Mouse (Mus musculus): ENCODE data around the gene Prkcg. TPM values are rescaled to one million over a fixed set of nuclear protein-coding genes. Genes with fewer than 3 reads are reported as not detected.

Prkcg gene
- 0.25 and 0.97 TPM in 2 replicates for polyA plus RNA-seq (2015; fragmentation: Nextera tagmentation; extraction: Ambion mirVana)

DNA sequence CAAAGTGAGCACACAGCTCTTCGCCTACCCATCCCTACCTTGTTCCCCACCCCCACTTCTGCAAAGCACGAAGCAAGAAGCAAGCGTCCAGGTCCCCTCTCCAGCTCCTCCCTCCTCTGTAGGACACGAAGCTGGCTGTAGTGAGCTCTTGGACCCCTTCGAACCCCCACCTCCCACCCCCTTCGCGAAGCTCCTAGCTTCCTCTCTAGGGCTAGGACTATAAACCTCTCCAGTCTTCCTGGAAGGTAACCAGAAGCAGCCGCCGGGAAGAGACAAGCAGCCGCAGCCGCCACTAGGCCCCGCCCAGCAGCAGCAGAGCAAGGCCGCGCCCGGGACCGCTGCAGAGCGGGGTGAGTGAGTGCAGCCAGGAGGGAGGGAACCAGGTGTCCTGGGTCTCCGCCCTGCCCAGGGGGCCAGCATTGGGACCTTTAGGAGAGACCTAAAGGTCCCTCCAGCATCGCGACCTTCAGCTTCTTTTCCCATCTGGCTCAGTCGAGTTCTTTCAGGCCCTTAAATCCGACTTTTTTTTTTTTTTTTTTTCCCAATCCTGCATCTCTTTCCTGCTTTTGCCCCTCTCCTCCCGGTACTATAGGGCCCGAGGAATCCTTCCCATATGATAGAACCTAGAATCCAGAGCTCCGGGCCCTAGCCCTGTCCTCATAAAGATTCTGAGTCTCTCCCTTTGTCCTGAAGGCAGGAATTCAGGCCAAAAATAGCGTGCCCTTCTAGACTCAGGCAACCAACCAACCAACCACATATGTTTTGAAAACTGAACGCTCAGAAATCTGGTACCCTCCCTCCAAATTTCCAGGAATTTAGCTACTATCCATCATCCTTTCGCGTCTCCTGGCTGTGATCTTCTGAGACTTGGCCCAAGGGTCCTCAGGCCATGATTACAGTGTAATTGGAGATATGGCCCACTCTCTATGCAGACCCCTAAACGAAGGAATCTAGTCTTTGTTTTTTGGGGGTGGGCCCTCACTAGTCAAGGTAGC lies at the start of gene Prkcg, which contains the start of gene Myadm:
TSS of gene Prkcg (plus strand) at position 204 of the 995 bp plus-strand sequence.
TSS of gene Myadm (plus strand) at position 105 of the 995 bp plus-strand sequence.

DNA sequence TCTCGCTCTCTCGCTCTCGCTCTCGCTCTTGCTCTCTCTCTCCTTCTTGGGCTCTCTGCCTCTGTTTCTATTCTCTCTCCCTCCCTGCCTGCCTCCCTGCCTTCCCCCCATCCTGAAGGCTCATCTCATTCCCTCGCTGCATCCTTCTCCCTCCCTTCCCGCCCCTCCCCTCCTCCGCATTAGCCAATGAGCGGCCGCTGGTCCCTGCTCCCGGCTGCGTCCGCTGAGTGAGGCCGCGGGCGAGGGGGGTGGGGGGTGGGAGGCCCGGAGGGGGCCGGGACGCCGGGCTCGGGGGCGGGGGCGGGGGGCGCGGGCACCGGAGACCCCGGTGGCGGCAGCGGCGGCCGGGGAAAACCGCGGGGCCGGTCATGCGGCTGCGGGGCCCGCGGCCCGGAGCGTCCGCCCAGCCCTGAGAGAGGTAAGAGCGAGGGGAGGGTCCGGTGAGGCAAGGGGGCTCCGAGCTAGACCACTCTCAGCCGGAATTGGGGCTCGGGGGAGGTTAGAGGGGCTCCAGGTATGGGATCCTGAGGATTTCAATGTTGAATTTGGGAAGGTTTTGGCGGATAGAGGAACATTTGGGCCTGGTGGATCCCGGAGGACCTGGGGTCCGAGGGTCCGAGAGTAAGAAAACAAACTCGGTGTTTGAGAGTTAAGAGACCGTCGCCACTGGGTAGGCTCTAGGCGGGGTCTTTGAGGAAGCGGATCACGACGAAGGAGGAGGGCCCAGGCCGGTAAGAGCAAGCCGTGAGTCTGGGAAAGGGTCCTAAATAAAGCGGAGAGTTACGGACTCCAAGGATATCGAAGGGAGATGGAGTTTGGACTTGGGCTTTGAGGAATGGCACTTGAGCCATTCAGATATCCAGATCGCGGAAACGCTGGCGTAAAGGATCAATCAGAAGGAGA lies 43.9 kb downstream of the Prkcg start, which contains the start of gene Cacng7:
TSS of gene Cacng7 (plus strand) at position 337 of the 903 bp plus-strand sequence.

Other genes with a start within 250 kb of the Prkcg start
- gene AU018091, start 120.0 kb upstream of the Prkcg start, polyA plus RNA-seq (2015; fragmentation: Nextera tagmentation; extraction: Ambion mirVana): not detected in 2 replicates
- gene Nlrp12, start 39.4 kb upstream of the Prkcg start, polyA plus RNA-seq (2015; fragmentation: Nextera tagmentation; extraction: Ambion mirVana): 1.5 and 1.7 TPM in 2 replicates
- gene Myadm, start 99 bp upstream of the Prkcg start, polyA plus RNA-seq (2015; fragmentation: Nextera tagmentation; extraction: Ambion mirVana): 37.0 and 46.5 TPM in 2 replicates
- 0.16 TPM in 1 of 2 replicates, not detected in the other for gene Cacng7, start 43.8 kb downstream of the Prkcg start, polyA plus RNA-seq (2015; fragmentation: Nextera tagmentation; extraction: Ambion mirVana)
- not detected in 2 replicates for gene Cacng8, start 101.5 kb downstream of the Prkcg start, polyA plus RNA-seq (2015; fragmentation: Nextera tagmentation; extraction: Ambion mirVana)
- not detected in 2 replicates for gene Cacng6, start 135.0 kb downstream of the Prkcg start, polyA plus RNA-seq (2015; fragmentation: Nextera tagmentation; extraction: Ambion mirVana)
- 2.9 and 3.5 TPM in 2 replicates for gene Tarm1, start 213.4 kb downstream of the Prkcg start, polyA plus RNA-seq (2015; fragmentation: Nextera tagmentation; extraction: Ambion mirVana)

Measured in spleen, postnatal 0 days (tissue).